Mouse (Mus musculus): ENCODE measurements around the gene Golgb1. TPM values are rescaled to one million over a fixed set of nuclear protein-coding genes. Genes with fewer than 3 reads are reported as not detected.

Golgb1 gene
- polyA plus RNA-seq, 1 experiment from 2014 or later, result 123 TPM

DNA sequence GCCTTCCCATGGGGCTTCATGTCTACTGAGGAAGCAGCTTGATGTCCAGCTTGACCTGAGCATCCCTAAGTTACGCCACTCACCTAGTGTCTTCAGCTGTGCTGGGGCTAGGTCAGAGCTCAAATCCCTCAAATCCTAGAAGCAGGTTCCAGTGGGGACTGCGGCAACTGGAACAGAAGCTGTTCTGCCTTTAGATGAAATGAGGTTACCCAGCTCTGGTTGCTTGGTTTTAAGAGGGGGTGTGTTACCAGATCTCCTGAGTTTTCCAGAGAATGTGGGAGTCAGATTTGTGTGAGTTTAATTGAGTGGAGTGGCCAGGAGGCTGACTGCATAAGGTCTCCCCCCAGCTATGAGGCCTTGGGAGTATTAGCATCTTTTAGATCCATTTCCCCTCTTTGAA lies 104.2 kb downstream of the Golgb1 start:
- 98% methylated on average over 2 of the region's 2 CpGs for WGBS

More for the DNA sequence above, 104.2 kb downstream of the Golgb1 start:
- Histone ChIP-seq H3K27me3 (ENCODE audit: control insufficient read depth, insufficient read depth, low read length) (no peaks in the 10 kb centered on the region), H3K9ac (replicated peaks; ENCODE audit: low read depth, low read length) (no peak overlapping the region), H3K9me3 (ENCODE audit: control insufficient read depth, low read depth, low read length) (no peaks in the 10 kb centered on the region), H3K36me3 (ENCODE audit: control insufficient read depth, insufficient read depth, low read length) (no peaks in the 10 kb centered on the region), H3K4me1 (ENCODE audit: control insufficient read depth, insufficient read depth, low read length) (no peaks in the 10 kb centered on the region), H3K4me2 (replicated peaks; ENCODE audit: low read depth, low read length) (no peak overlapping the region), H3K4me3 (ENCODE audit: low read depth, low read length) (no peak overlapping the region), H3K27ac (ENCODE audit: low read length) (no peak overlapping the region)
- ATAC-seq (ENCODE audit: insufficient number of reproducible peaks, insufficient read depth, low FRiP score, low read depth), result no peak

Other genes with a start within 250 kb of the Golgb1 start
- 2.0 and 2.7 TPM in 2 replicates for gene Cd86, start 209.1 kb upstream of the Golgb1 start, polyA plus RNA-seq (2014; fragmentation: Nextera tagmentation; extraction: Ambion mirVana)
- gene Ildr1, start 181.2 kb upstream of the Golgb1 start, polyA plus RNA-seq (2014; fragmentation: Nextera tagmentation; extraction: Ambion mirVana), result 5.8 and 6.2 TPM in 2 replicates
- 7.0 and 7.9 TPM in 2 replicates for gene Slc15a2, start 90.2 kb upstream of the Golgb1 start, polyA plus RNA-seq (2014; fragmentation: Nextera tagmentation; extraction: Ambion mirVana)
- 38.7 and 45.6 TPM in 2 replicates for gene Iqcb1, start 46.8 kb upstream of the Golgb1 start, polyA plus RNA-seq (2014; fragmentation: Nextera tagmentation; extraction: Ambion mirVana)
- gene Eaf2, start 137 bp upstream of the Golgb1 start, polyA plus RNA-seq (2014; fragmentation: Nextera tagmentation; extraction: Ambion mirVana), result 1.8 and 2.1 TPM in 2 replicates
- 2.1 and 2.7 TPM in 2 replicates for gene Hcls1, start 59.8 kb downstream of the Golgb1 start, polyA plus RNA-seq (2014; fragmentation: Nextera tagmentation; extraction: Ambion mirVana)
- gene Fbxo40, start 115.3 kb downstream of the Golgb1 start, polyA plus RNA-seq (2014; fragmentation: Nextera tagmentation; extraction: Ambion mirVana), result not detected in 2 replicates
- gene Polq, start 136.6 kb downstream of the Golgb1 start, polyA plus RNA-seq (2014; fragmentation: Nextera tagmentation; extraction: Ambion mirVana), result 10.5 and 11.7 TPM in 2 replicates

Measured in stomach, embryonic 14.5 days (tissue).